Comparison of ENCODE assay signal across 9 mouse cellular contexts in the genomic region with DNA sequence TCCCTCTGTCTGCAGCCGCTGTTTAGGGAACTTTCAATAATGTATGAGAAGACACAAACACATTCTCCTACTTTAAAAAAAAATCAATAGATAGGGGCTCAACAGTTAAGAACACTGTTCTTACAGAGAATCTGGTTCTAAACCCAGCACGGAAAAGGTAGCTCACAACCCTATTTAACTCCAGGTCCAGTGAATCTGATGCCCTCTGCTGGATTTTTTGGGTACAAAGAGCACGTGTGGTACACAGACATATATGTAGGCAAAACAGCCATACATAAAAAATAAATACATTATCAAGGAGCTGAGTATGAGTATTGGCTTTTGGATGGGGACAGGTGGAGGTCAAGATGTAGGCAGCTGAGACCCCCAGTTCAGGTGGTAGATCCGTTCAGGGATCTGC. TPM values are rescaled to one million over a fixed set of nuclear protein-coding genes. Genes with fewer than 3 reads are reported as not detected.
DNase-seq lines count a peak whose midpoint lies in the region; ATAC-seq and TF ChIP-seq lines count a peak whose summit lies in the region.
"Had no signal": no experiment of that assay in that cellular context is flagged by ENCODE, and none has a peak within 500 bp of the region (broad histone marks: within the 10 kb centered on the region; RNA-seq: fewer than 3 reads in every experiment).

No protein-coding gene starts in this region.

- H3K4me2 ChIP-seq in midbrain, embryonic 13.5 days (replicated peaks) = no peak overlapping the region
- H3K4me2 ChIP-seq: embryonic facial prominence, embryonic 13.5 days had no signal

- H3K9ac ChIP-seq in midbrain, embryonic 13.5 days (replicated peaks) = no peak overlapping the region
- H3K9ac ChIP-seq: embryonic facial prominence, embryonic 13.5 days had no signal

- no peaks in the 10 kb centered on the region for H3K9me3 ChIP-seq in midbrain, embryonic 13.5 days
- H3K9me3 ChIP-seq: embryonic facial prominence, embryonic 13.5 days had no signal

- 0 out of 2 replicates have a peak, but pooled peaks have one; percentile 21 for TF ChIP-seq CTCF in kidney, adult 2 months (conservative IDR thresholded peaks at IDR 0.05; ENCODE audit: insufficient read depth, insufficient read length, low read depth, low read length)

- no peak overlapping the region for H3K4me3 ChIP-seq in kidney, adult 2 months (ENCODE audit: insufficient read depth, low read depth, low read length)
- H3K4me3 ChIP-seq in midbrain, embryonic 13.5 days (replicated peaks) = no peak overlapping the region
- H3K4me3 ChIP-seq: embryonic facial prominence, embryonic 13.5 days had no signal

- no peaks in the 10 kb centered on the region for H3K27me3 ChIP-seq in kidney, adult 2 months (replicated peaks; ENCODE audit: control insufficient read depth, insufficient read depth, low read length)
- H3K27me3 ChIP-seq in midbrain, embryonic 13.5 days = no peaks in the 10 kb centered on the region
- H3K27me3 ChIP-seq: embryonic facial prominence, embryonic 13.5 days had no signal

- 44% methylated on average over 4 of the region's 4 CpGs for WGBS in kidney, adult 2 months
- 57% methylated on average over 4 of the region's 4 CpGs for WGBS in midbrain, embryonic 13.5 days

- H3K36me3 ChIP-seq in kidney, adult 2 months (ENCODE audit: control insufficient read depth, insufficient read depth, low read length) = no peaks in the 10 kb centered on the region
- H3K36me3 ChIP-seq in midbrain, embryonic 13.5 days = no peaks in the 10 kb centered on the region
- H3K36me3 ChIP-seq: embryonic facial prominence, embryonic 13.5 days had no signal

- ATAC-seq in midbrain, embryonic 13.5 days = no peak

- DNase-seq in kidney, adult 2 months = peak; percentile 55
- DNase-seq in kidney, adult 11 months = no peak
- peak; percentile 65 for DNase-seq in CD4-positive helper T cell, adult 2 months (ENCODE audit: low read depth, low spot score)
- peak; percentile 55 for DNase-seq in MEL-GATA-1-ER (ENCODE audit: extremely low read depth, low read depth)
- peak; percentile 37 for DNase-seq in embryo, embryonic 11.5 days (ENCODE audit: low read depth, low spot score)
- peak; percentile 24 for DNase-seq in skeletal muscle tissue, adult 2 months (ENCODE audit: low read depth, low spot score)
- DNase-seq in layer of hippocampus, adult 8-10 months (ENCODE audit: low spot score in 2 of 2) = no peak

- no peak for TF ChIP-seq POLR2A in kidney, adult 2 months (IDR thresholded peaks at IDR 0.05; ENCODE audit: low read depth, low read length)

- H3K4me1 ChIP-seq in kidney, adult 2 months (ENCODE audit: control insufficient read depth, insufficient read depth, low read length) = no peaks in the 10 kb centered on the region
- no peaks in the 10 kb centered on the region for H3K4me1 ChIP-seq in midbrain, embryonic 13.5 days (replicated peaks)

- H3K27ac ChIP-seq in kidney, adult 2 months (ENCODE audit: insufficient read depth, low read depth, low read length) = no peak overlapping the region
- no peak overlapping the region for H3K27ac ChIP-seq in midbrain, embryonic 13.5 days
- H3K27ac ChIP-seq: embryonic facial prominence, embryonic 13.5 days had no signal

RNA-seq across cellular contexts. Expression of a gene that starts 29.9 kb away (rescaled TPM):
- 14.1 and 14.7 TPM in 2 replicates for polyA plus RNA-seq in kidney, adult 2 months (2012; rRNA removed)
- polyA plus RNA-seq in midbrain, embryonic 13.5 days (2015; fragmentation: Nextera tagmentation; extraction: Ambion mirVana) = 16.8 and 19.8 TPM in 2 replicates
- total RNA-seq in layer of hippocampus, adult 8-10 months (2022) = 10 to 100 TPM; 18.9 to 23.1 (median 21.8) TPM

Comparison
In these comparisons a context has a peak if more than half of its experiments do, and no peak if none do; other contexts are left out.
1. DNase-seq: peak in kidney, adult 2 months (single experiment), CD4-positive helper T cell, adult 2 months (single experiment), MEL-GATA-1-ER (single experiment), embryo, embryonic 11.5 days (single experiment) and skeletal muscle tissue, adult 2 months (single experiment); none in kidney, adult 11 months (single experiment) and layer of hippocampus, adult 8-10 months (0 of 2).